Mouse (Mus musculus): ENCODE results near the gene Ing2. TPM values are rescaled to one million over a fixed set of nuclear protein-coding genes. Genes with fewer than 3 reads are reported as not detected.

Ing2 gene
- 10.9 and 11.8 TPM in 2 replicates for polyA plus RNA-seq (2015; fragmentation: Nextera tagmentation; extraction: Ambion mirVana)

GRCm38 (mm10) chr8:47674777-47675710 is at the start of gene Ing2:
Ing2 (minus strand) TSS chr8:47675556.
- peak within 1 kb of the TSS; percentile 95 for H3K4me3 ChIP-seq (ENCODE audit: low read length)
- under 1% methylated on average over 79 of the region's 106 CpGs for WGBS
- H3K4me1 ChIP-seq (replicated peaks; ENCODE audit: control insufficient read depth, insufficient read depth, low read length): peaks cover 6% of the 10 kb centered on the region; the same call in 1 of the 2 replicates
- H3K9ac ChIP-seq (ENCODE audit: low read length): peak within 1 kb of the TSS; percentile 98
- H3K27me3 ChIP-seq (ENCODE audit: control insufficient read depth, insufficient read depth, low read depth, low read length): no peaks in the 10 kb centered on the region
- H3K27ac ChIP-seq (ENCODE audit: low read length): peak within 1 kb of the TSS; percentile 99
- 0 out of 2 replicates have a peak, but pooled peaks cover 2% of the 10 kb centered on the region for H3K36me3 ChIP-seq (ENCODE audit: control insufficient read depth, insufficient read depth, low read length)
- peak within 1 kb of the TSS; percentile 66 for H3K4me2 ChIP-seq (ENCODE audit: low read depth, low read length)
- ATAC-seq (ENCODE audit: low read depth): peak; percentile 90
- H3K9me3 ChIP-seq (ENCODE audit: control insufficient read depth, low read length): no peaks in the 10 kb centered on the region

- peaks cover 9% of the 10 kb centered on the region; the same call in 1 of the 2 replicates for H3K4me1 ChIP-seq (replicated peaks; ENCODE audit: control insufficient read depth, insufficient read depth, low read length)
- no peaks in the 10 kb centered on the region for H3K36me3 ChIP-seq (ENCODE audit: control insufficient read depth, insufficient read depth, low read length)
- no peaks in the 10 kb centered on the region for H3K27me3 ChIP-seq (ENCODE audit: control insufficient read depth, insufficient read depth, low read depth, low read length)
- H3K27ac ChIP-seq (ENCODE audit: low read length): no peak overlapping the region
- 47% methylated on average over 4 of the region's 4 CpGs for WGBS
- no peak overlapping the region for H3K4me2 ChIP-seq (ENCODE audit: low read depth, low read length)
- no peaks in the 10 kb centered on the region for H3K9me3 ChIP-seq (ENCODE audit: control insufficient read depth, low read length)
- no peak for ATAC-seq (ENCODE audit: low read depth)
- no peak overlapping the region for H3K4me3 ChIP-seq (ENCODE audit: low read length)
- no peak overlapping the region for H3K9ac ChIP-seq (ENCODE audit: low read length)
Measured at GRCm38 (mm10) chr8:47721609-47722008, 46.3 kb upstream of the Ing2 start.

DNA sequence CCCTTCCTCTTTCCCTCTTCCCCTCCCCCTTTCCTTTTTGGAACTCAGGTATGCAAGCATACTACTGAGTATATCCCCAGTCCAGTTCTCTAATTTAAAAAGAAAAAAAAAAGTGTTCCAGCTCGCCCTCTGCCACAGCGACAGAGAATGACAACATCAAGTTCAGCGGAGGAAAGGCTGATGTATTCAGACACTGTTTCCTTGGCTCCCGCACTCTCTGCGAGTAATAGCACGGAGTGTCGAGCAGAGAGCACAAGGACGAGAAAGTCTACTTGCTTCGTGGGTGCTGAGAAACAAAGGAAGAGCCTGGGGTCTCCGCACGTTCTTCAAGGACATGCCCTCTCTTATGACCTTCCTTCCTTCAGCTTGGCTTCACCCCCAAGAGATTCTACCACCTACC is 43.3 kb upstream of the Ing2 start:
- no peak for ATAC-seq (ENCODE audit: low read depth)
- peak overlapping the region; percentile 28; the same call in 1 of the 2 replicates for H3K9ac ChIP-seq (ENCODE audit: low read length)

GRCm38 (mm10) chr8:47713761-47714745 is 38.7 kb upstream of the Ing2 start, which contains the start of gene Cdkn2aip:
Cdkn2aip (minus strand) TSS chr8:47713932.
- peak; percentile 97 for ATAC-seq (ENCODE audit: low read depth)
- peaks cover 9% of the 10 kb centered on the region for H3K4me1 ChIP-seq (replicated peaks; ENCODE audit: control insufficient read depth, insufficient read depth, low read length)
- H3K27me3 ChIP-seq (ENCODE audit: control insufficient read depth, insufficient read depth, low read depth, low read length): no peaks in the 10 kb centered on the region
- peak within 1 kb of the TSS; percentile 98 for H3K27ac ChIP-seq (ENCODE audit: low read length)
- peak within 1 kb of the TSS; percentile 83 for H3K9ac ChIP-seq (ENCODE audit: low read length)
- H3K36me3 ChIP-seq (ENCODE audit: control insufficient read depth, insufficient read depth, low read length): peaks cover 14% of the 10 kb centered on the region
- H3K4me3 ChIP-seq (ENCODE audit: low read length): peak within 1 kb of the TSS; percentile 97
- H3K4me2 ChIP-seq (ENCODE audit: low read depth, low read length): peak within 1 kb of the TSS; percentile 76
- under 1% methylated on average over 82 of the region's 114 CpGs for WGBS
- no peaks in the 10 kb centered on the region for H3K9me3 ChIP-seq (ENCODE audit: control insufficient read depth, low read length)

More for the DNA sequence above, 43.3 kb upstream of the Ing2 start:
- Histone ChIP-seq H3K27me3 (ENCODE audit: control insufficient read depth, insufficient read depth, low read depth, low read length) (no peaks in the 10 kb centered on the region), H3K4me3 (ENCODE audit: low read length) (peak overlapping the region; percentile 3; the same call in 1 of the 2 replicates), H3K36me3 (ENCODE audit: control insufficient read depth, insufficient read depth, low read length) (no peaks in the 10 kb centered on the region), H3K9me3 (ENCODE audit: control insufficient read depth, low read length) (no peaks in the 10 kb centered on the region), H3K27ac (ENCODE audit: low read length) (no peak overlapping the region), H3K4me1 (replicated peaks; ENCODE audit: control insufficient read depth, insufficient read depth, low read length) (peaks cover 9% of the 10 kb centered on the region), H3K4me2 (ENCODE audit: low read depth, low read length) (peak overlapping the region; percentile 47)
- WGBS: 16% methylated on average over 11 of the region's 11 CpGs

GRCm38 (mm10) chr8:47713171-47713663 is 37.9 kb upstream of the Ing2 start:
- Histone ChIP-seq H3K4me1 (replicated peaks; ENCODE audit: control insufficient read depth, insufficient read depth, low read length) (peaks cover 2% of the 10 kb centered on the region), H3K9me3 (ENCODE audit: control insufficient read depth, low read length) (no peaks in the 10 kb centered on the region), H3K4me3 (ENCODE audit: low read length) (peak overlapping the region; percentile 97), H3K36me3 (ENCODE audit: control insufficient read depth, insufficient read depth, low read length) (peaks cover 14% of the 10 kb centered on the region), H3K9ac (ENCODE audit: low read length) (peak overlapping the region; percentile 83), H3K27ac (ENCODE audit: low read length) (peak overlapping the region; percentile 98), H3K27me3 (ENCODE audit: control insufficient read depth, insufficient read depth, low read depth, low read length) (no peaks in the 10 kb centered on the region), H3K4me2 (ENCODE audit: low read depth, low read length) (peak overlapping the region; percentile 76)
- under 1% methylated on average over 41 of the region's 44 CpGs for WGBS
- ATAC-seq (ENCODE audit: low read depth): peak; percentile 45

GRCm38 (mm10) chr8:47708106-47708505 is 32.8 kb upstream of the Ing2 start:
- no peaks in the 10 kb centered on the region for H3K27me3 ChIP-seq (ENCODE audit: control insufficient read depth, insufficient read depth, low read depth, low read length)
- peaks cover 25% of the 10 kb centered on the region for H3K36me3 ChIP-seq (ENCODE audit: control insufficient read depth, insufficient read depth, low read length)
- no peaks in the 10 kb centered on the region for H3K9me3 ChIP-seq (ENCODE audit: control insufficient read depth, low read length)
- H3K4me2 ChIP-seq (ENCODE audit: low read depth, low read length): no peak overlapping the region
- H3K4me1 ChIP-seq (replicated peaks; ENCODE audit: control insufficient read depth, insufficient read depth, low read length): no peaks in the 10 kb centered on the region; the same call in 1 of the 2 replicates
- 74% methylated on average over 5 of the region's 5 CpGs for WGBS
- H3K27ac ChIP-seq (ENCODE audit: low read length): no peak overlapping the region
- no peak for ATAC-seq (ENCODE audit: low read depth)
- H3K9ac ChIP-seq (ENCODE audit: low read length): no peak overlapping the region
- H3K4me3 ChIP-seq (ENCODE audit: low read length): no peak overlapping the region

DNA sequence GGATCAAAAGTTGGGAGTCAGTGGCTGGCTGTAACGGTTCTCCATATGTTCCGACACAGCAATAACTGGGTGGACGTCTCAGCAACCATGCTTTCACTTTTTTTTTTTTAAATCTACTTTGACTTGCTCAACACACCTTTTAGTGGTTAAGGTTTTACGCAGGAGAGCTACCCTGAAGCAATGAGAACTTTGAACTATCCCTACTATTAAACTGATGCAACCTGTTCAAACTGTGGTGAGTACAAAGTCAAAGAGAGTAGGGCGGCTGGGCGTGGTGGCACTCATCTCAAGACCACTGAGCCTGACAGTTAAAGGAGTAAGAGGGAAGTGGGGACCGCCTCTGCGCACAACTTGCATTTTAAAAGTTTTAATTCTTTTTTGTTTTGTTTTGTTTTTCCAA is 31.4 kb upstream of the Ing2 start:
- Histone ChIP-seq H3K36me3 (ENCODE audit: control insufficient read depth, insufficient read depth, low read length) (peaks cover 22% of the 10 kb centered on the region), H3K9ac (ENCODE audit: low read length) (no peak overlapping the region), H3K9me3 (ENCODE audit: control insufficient read depth, low read length) (no peaks in the 10 kb centered on the region), H3K4me1 (replicated peaks; ENCODE audit: control insufficient read depth, insufficient read depth, low read length) (no peaks in the 10 kb centered on the region), H3K4me3 (ENCODE audit: low read length) (no peak overlapping the region), H3K27me3 (ENCODE audit: control insufficient read depth, insufficient read depth, low read depth, low read length) (no peaks in the 10 kb centered on the region), H3K27ac (ENCODE audit: low read length) (no peak overlapping the region), H3K4me2 (ENCODE audit: low read depth, low read length) (no peak overlapping the region)
- WGBS: 91% methylated on average over 8 of the region's 8 CpGs
- ATAC-seq (ENCODE audit: low read depth): no peak

DNA sequence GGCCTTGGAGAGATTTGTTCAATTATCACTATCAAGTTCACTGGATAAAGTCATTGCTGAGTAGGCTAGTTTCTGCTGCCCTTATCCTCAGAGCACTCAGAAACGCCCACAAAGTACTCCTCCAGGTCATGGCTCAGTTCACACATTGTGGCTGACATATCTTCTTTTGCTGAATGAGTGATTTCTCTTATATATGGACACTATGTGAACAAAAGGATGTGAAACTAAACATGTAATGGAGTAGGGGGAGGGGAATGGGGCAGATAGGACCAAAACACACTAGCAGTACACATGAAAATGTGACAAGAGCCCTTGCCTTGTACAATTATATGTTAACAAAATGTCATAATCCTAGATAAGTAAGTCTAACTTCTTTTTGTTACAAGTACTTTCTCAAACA is 27.0 kb upstream of the Ing2 start:
- H3K27me3 ChIP-seq (ENCODE audit: control insufficient read depth, insufficient read depth, low read depth, low read length): no peaks in the 10 kb centered on the region
- peaks cover 1% of the 10 kb centered on the region; the same call in 1 of the 2 replicates for H3K9me3 ChIP-seq (ENCODE audit: control insufficient read depth, low read length)
- no peak overlapping the region for H3K9ac ChIP-seq (ENCODE audit: low read length)
- no peak overlapping the region for H3K4me2 ChIP-seq (ENCODE audit: low read depth, low read length)
- no peak overlapping the region for H3K27ac ChIP-seq (ENCODE audit: low read length)
- peaks cover 5% of the 10 kb centered on the region for H3K36me3 ChIP-seq (ENCODE audit: control insufficient read depth, insufficient read depth, low read length)
- no peak overlapping the region for H3K4me3 ChIP-seq (ENCODE audit: low read length)
- ATAC-seq (ENCODE audit: low read depth): no peak
- 32% methylated on average over 1 of the region's 1 CpGs for WGBS
- no peaks in the 10 kb centered on the region for H3K4me1 ChIP-seq (replicated peaks; ENCODE audit: control insufficient read depth, insufficient read depth, low read length)
